Mouse (Mus musculus) limb, embryonic 11.5 days (tissue): ENCODE measurements around the gene Ppm1h. TPM values are rescaled to one million over a fixed set of nuclear protein-coding genes. Genes with fewer than 3 reads are reported as not detected.

Experiments
- ATAC-seq: fragments of 200-750 bp; cut with Nextera tagmentation; 2 replicates; pipeline ENCODE4 v1.8.0; 2017; ENCODE audit warnings: low read depth; ENCODE audit not compliant: insufficient number of reproducible peaks, low FRiP score, low TSS enrichment
- DNase-seq: peaks from one replicate; pipeline ENCODE4 v3.0.0-alpha.2; 2015; ENCODE audit warnings: low spot score
- H3K27ac ChIP-seq: fragments of 300-500 bp; sonication (generic); replicated peaks from 2 replicates; pipeline ENCODE4 v1.5.1; 2014; ENCODE audit warnings: low read depth, mild to moderate bottlenecking, low read length
- H3K27me3 ChIP-seq: fragments of 300-500 bp; sonication (generic); 2 replicates; pipeline ENCODE4 v1.6.1; 2014; ENCODE audit warnings: mild to moderate bottlenecking, low read length, mixed read lengths; ENCODE audit not compliant: control insufficient read depth, insufficient read depth
- H3K36me3 ChIP-seq: fragments of 300-500 bp; sonication (generic); 2 replicates; pipeline ENCODE4 v1.6.1; 2014; ENCODE audit warnings: mild to moderate bottlenecking, low read length, moderate library complexity, mixed read lengths; ENCODE audit not compliant: control insufficient read depth, insufficient read depth
- H3K4me1 ChIP-seq: fragments of 300-500 bp; sonication (generic); 2 replicates; pipeline ENCODE4 v1.6.1; 2014; ENCODE audit warnings: low read length, mixed read lengths; ENCODE audit not compliant: control insufficient read depth, insufficient read depth
- H3K4me2 ChIP-seq: fragments of 300-500 bp; sonication (generic); 2 replicates; pipeline ENCODE4 v1.6.1; 2014; ENCODE audit warnings: low read depth, mild to moderate bottlenecking, moderate library complexity; ENCODE audit not compliant: severe bottlenecking
- H3K4me3 ChIP-seq: fragments of 300-500 bp; sonication (generic); 2 replicates; pipeline ENCODE4 v1.5.1; 2014; ENCODE audit warnings: low read depth, low read length
- H3K9ac ChIP-seq: fragments of 300-500 bp; sonication (generic); 2 replicates; pipeline ENCODE4 v1.6.1; 2014; ENCODE audit warnings: mild to moderate bottlenecking, low read length
- H3K9me3 ChIP-seq: fragments of 300-500 bp; sonication (generic); 2 replicates; pipeline ENCODE4 v1.6.1; 2016; ENCODE audit warnings: low read length; ENCODE audit not compliant: control insufficient read depth
- WGBS: fragments of 180-500 bp; shearing (Covaris S2); extraction: QIAGEN DNeasy Blood & Tissue Kit; methylation state at CpG from one replicate; pipeline ENCODE4 v1.1.7; 2014; 5-methylcytosine and 5-hydroxymethylcytosine counted together
- polyA plus RNA-seq: library from polyadenylated mRNA; unstranded; fragments of >200 nt; fragmentation: Nextera tagmentation; extraction: Ambion mirVana; gene quantifications from 2 replicates; pipeline ENCODE4 v1.2.1, GENCODE M21; 2014

Ppm1h gene
- polyA plus RNA-seq, 1 experiment from 2014 or later, result 5.1 TPM

- Histone ChIP-seq H3K9ac (no peak overlapping the region), H3K4me1 (peaks cover 3% of the 10 kb centered on the region; the same call in 1 of the 2 replicates), H3K4me2 (no peak overlapping the region), H3K27me3 (no peaks in the 10 kb centered on the region), H3K27ac (no peak overlapping the region), H3K36me3 (no peaks in the 10 kb centered on the region), H3K9me3 (no peaks in the 10 kb centered on the region), H3K4me3 (no peak overlapping the region)
- DNase-seq, result no peak
- no peak for ATAC-seq
- 87% methylated on average over 4 of the region's 4 CpGs for WGBS
These were observed 198.4 kb downstream of the Ppm1h start for GRCm38 (mm10) chr10:122876964-122877363.

GRCm38 (mm10) chr10:122877436-122877835 is 198.9 kb downstream of the Ppm1h start:
- WGBS, result 72% methylated on average over 2 of the region's 2 CpGs
- H3K27me3 ChIP-seq, result no peaks in the 10 kb centered on the region
- peaks cover 3% of the 10 kb centered on the region; the same call in 1 of the 2 replicates for H3K4me1 ChIP-seq
- ATAC-seq (no peak), DNase-seq (no peak)
- no peak overlapping the region for H3K4me3 ChIP-seq
- H3K9ac ChIP-seq, result no peak overlapping the region
- H3K4me2 ChIP-seq, result no peak overlapping the region
- no peaks in the 10 kb centered on the region for H3K36me3 ChIP-seq
- no peaks in the 10 kb centered on the region for H3K9me3 ChIP-seq
- no peak overlapping the region for H3K27ac ChIP-seq

GRCm38 (mm10) chr10:122881456-122881855 is 202.9 kb downstream of the Ppm1h start:
- H3K4me3 ChIP-seq, result no peak overlapping the region
- 0 out of 2 replicates have a peak overlapping the region, but pooled peaks have one; percentile 30 for H3K27ac ChIP-seq
- H3K4me1 ChIP-seq, result peaks cover 21% of the 10 kb centered on the region
- WGBS, result 72% methylated on average over 10 of the region's 10 CpGs
- DNase-seq, result no peak
- no peak for ATAC-seq
- H3K9ac ChIP-seq, result no peak overlapping the region
- no peaks in the 10 kb centered on the region for H3K9me3 ChIP-seq
- no peaks in the 10 kb centered on the region for H3K36me3 ChIP-seq
- H3K4me2 ChIP-seq, result no peak overlapping the region
- H3K27me3 ChIP-seq, result no peaks in the 10 kb centered on the region

- Histone ChIP-seq H3K4me1 (peaks cover 24% of the 10 kb centered on the region), H3K27me3 (no peaks in the 10 kb centered on the region), H3K4me3 (no peak overlapping the region), H3K9ac (no peak overlapping the region), H3K27ac (no peak overlapping the region), H3K4me2 (no peak overlapping the region), H3K36me3 (no peaks in the 10 kb centered on the region), H3K9me3 (no peaks in the 10 kb centered on the region)
- WGBS, result 83% methylated on average over 4 of the region's 4 CpGs
- DNase-seq (no peak), ATAC-seq (no peak)
These were observed 204.1 kb downstream of the Ppm1h start for GRCm38 (mm10) chr10:122882614-122883013.

- ATAC-seq (no peak; the same call in 1 of the 2 replicates), DNase-seq (peak; percentile 65)
- Histone ChIP-seq H3K9ac (peak overlapping the region; percentile 1; the same call in 1 of the 2 replicates), H3K4me2 (no peak overlapping the region), H3K9me3 (no peaks in the 10 kb centered on the region), H3K36me3 (no peaks in the 10 kb centered on the region), H3K27ac (peak overlapping the region; percentile 71; the same call in 1 of the 2 replicates), H3K4me1 (peaks cover 35% of the 10 kb centered on the region), H3K27me3 (no peaks in the 10 kb centered on the region), H3K4me3 (no peak overlapping the region)
- WGBS, result 32% methylated on average over 15 of the region's 15 CpGs
These were observed 205.5 kb downstream of the Ppm1h start for GRCm38 (mm10) chr10:122883823-122884743.

- Histone ChIP-seq H3K4me1 (peaks cover 42% of the 10 kb centered on the region), H3K9me3 (no peaks in the 10 kb centered on the region), H3K9ac (no peak overlapping the region), H3K27me3 (no peaks in the 10 kb centered on the region), H3K36me3 (no peaks in the 10 kb centered on the region), H3K4me3 (no peak overlapping the region), H3K4me2 (no peak overlapping the region), H3K27ac (no peak overlapping the region)
- 89% methylated on average over 5 of the region's 5 CpGs for WGBS
- DNase-seq (no peak), ATAC-seq (no peak)
These were observed 206.7 kb downstream of the Ppm1h start for GRCm38 (mm10) chr10:122885301-122885700.

GRCm38 (mm10) chr10:122886055-122886915 is 207.7 kb downstream of the Ppm1h start:
- Histone ChIP-seq H3K27me3 (no peaks in the 10 kb centered on the region), H3K4me3 (peak overlapping the region; percentile 22; the same call in 1 of the 2 replicates), H3K36me3 (no peaks in the 10 kb centered on the region), H3K4me2 (peak overlapping the region; percentile 36), H3K9ac (peak overlapping the region; percentile 62), H3K4me1 (peaks cover 47% of the 10 kb centered on the region), H3K9me3 (no peaks in the 10 kb centered on the region), H3K27ac (peak overlapping the region; percentile 96)
- peak; percentile 71 for ATAC-seq
- DNase-seq, result peak; percentile 83
- WGBS, result 1% methylated on average over 26 of the region's 26 CpGs

- H3K9me3 ChIP-seq, result no peaks in the 10 kb centered on the region
- DNase-seq, result peak; percentile 62
- H3K4me1 ChIP-seq, result peaks cover 47% of the 10 kb centered on the region
- H3K27me3 ChIP-seq, result no peaks in the 10 kb centered on the region
- peak overlapping the region; percentile 96 for H3K27ac ChIP-seq
- no peak overlapping the region for H3K4me3 ChIP-seq
- H3K4me2 ChIP-seq, result peak overlapping the region; percentile 36
- 15% methylated on average over 14 of the region's 14 CpGs for WGBS
- ATAC-seq, result no peak
- peak overlapping the region; percentile 62; the same call in 1 of the 2 replicates for H3K9ac ChIP-seq
- no peaks in the 10 kb centered on the region for H3K36me3 ChIP-seq
These were observed 208.5 kb downstream of the Ppm1h start for GRCm38 (mm10) chr10:122886916-122887527.
